Mouse (Mus musculus) limb, embryonic 14.5 days (tissue): ENCODE data around the gene Tspan10. TPM values are rescaled to one million over a fixed set of nuclear protein-coding genes. Genes with fewer than 3 reads are reported as not detected.
"Not testable (repeated sequence)": the region's sequence is repeated elsewhere in the genome, so short reads cannot be mapped to it uniquely, and the experiment has no call there.

Experiments
- ATAC-seq: fragments of 200-750 bp; cut with Nextera tagmentation; 2 replicates; pipeline ENCODE4 v1.8.0; 2017; ENCODE audit warnings: low read depth, moderate number of reproducible peaks, moderate TSS enrichment; ENCODE audit not compliant: low FRiP score
- DNase-seq: peaks from one replicate; pipeline ENCODE4 v3.0.0-alpha.2; 2015; ENCODE audit warnings: low spot score
- H3K27ac ChIP-seq: fragments of 300-500 bp; sonication (generic); replicated peaks from 2 replicates; pipeline ENCODE4 v1.5.1; 2014; ENCODE audit warnings: low read depth, mild to moderate bottlenecking, low read length, moderate library complexity, mixed read lengths
- H3K27me3 ChIP-seq: fragments of 300-500 bp; sonication (generic); 2 replicates; pipeline ENCODE4 v1.6.1; 2014; ENCODE audit warnings: low read length, mixed read lengths; ENCODE audit not compliant: control insufficient read depth, insufficient read depth
- H3K36me3 ChIP-seq: fragments of 300-500 bp; sonication (generic); 2 replicates; pipeline ENCODE4 v1.6.1; 2014; ENCODE audit warnings: mild to moderate bottlenecking, low read length, moderate library complexity, mixed read lengths; ENCODE audit not compliant: control insufficient read depth, insufficient read depth
- H3K4me1 ChIP-seq: fragments of 300-500 bp; sonication (generic); 2 replicates; pipeline ENCODE4 v1.6.1; 2014; ENCODE audit warnings: antibody characterized with exemption, low read length, mixed read lengths; ENCODE audit not compliant: control insufficient read depth, insufficient read depth
- H3K4me2 ChIP-seq: fragments of 300-500 bp; sonication (generic); replicated peaks from 2 replicates; pipeline ENCODE4 v1.6.1; 2014; ENCODE audit warnings: low read depth, mild to moderate bottlenecking, low read length, moderate library complexity; ENCODE audit not compliant: severe bottlenecking
- H3K4me3 ChIP-seq: fragments of 300-500 bp; sonication (generic); replicated peaks from 2 replicates; pipeline ENCODE4 v1.5.1; 2014; ENCODE audit warnings: low read length
- H3K9ac ChIP-seq: fragments of 300-500 bp; sonication (generic); 2 replicates; pipeline ENCODE4 v1.6.1; 2014; ENCODE audit warnings: mild to moderate bottlenecking, low read depth, low read length, moderate library complexity; ENCODE audit not compliant: severe bottlenecking
- H3K9me3 ChIP-seq: fragments of 300-500 bp; sonication (generic); 2 replicates; pipeline ENCODE4 v1.6.1; 2016; ENCODE audit warnings: low read length; ENCODE audit not compliant: control insufficient read depth
- POLR2A ChIP-seq: fragments of 200-500 bp; IDR thresholded peaks from 2 replicates; pipeline ENCODE4 v1.8.0; 2012; ENCODE audit warnings: inconsistent platforms, mild to moderate bottlenecking, moderate library complexity, borderline replicate concordance; ENCODE audit not compliant: insufficient read depth, insufficient read length; ENCODE audit errors: extremely low read depth
- WGBS: fragments of 180-500 bp; shearing (Covaris S2); extraction: QIAGEN DNeasy Blood & Tissue Kit; methylation state at CpG from one replicate; pipeline ENCODE4 v1.1.7; 2014; 5-methylcytosine and 5-hydroxymethylcytosine counted together
- polyA plus RNA-seq, 2 experiments: library from polyadenylated mRNA; depleted of rRNA in 1 of 2; stranded (reverse) in 1 of 2; unstranded in 1 of 2; fragments of >200 nt; fragmentation: Nextera tagmentation in 1 of 2; extraction: Ambion mirVana in 1 of 2; gene quantifications; 2 replicates each; pipeline versions ENCODE4 v1.2.1 to v1.2.3; 2012 to 2014

The Tspan10 gene
- polyA plus RNA-seq, 2 experiments, result 0.20 TPM; not detected in 1

DNA sequence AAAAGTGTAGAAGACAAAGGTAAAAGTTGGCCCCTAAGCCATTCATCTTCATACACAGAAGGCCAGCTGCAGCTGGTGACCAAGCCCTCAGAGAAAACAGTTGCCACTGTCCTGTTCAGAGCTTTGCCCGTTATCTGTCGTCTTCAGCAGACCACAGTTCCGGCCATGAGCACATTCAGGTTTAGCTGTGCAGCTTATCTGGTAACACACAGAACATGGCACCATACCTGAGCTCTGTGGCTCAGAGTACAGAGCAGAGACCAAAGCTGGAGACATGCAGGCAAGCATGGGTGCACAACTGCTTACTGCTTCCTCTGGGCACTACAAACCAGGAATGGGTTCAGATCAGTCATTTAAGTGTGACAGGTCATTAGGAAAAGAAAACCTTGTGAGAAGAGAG, 36.6 kb upstream of the Tspan10 start:
- Histone ChIP-seq H3K27ac (no peak overlapping the region), H3K9ac (no peak overlapping the region), H3K36me3 (peaks cover 98% of the 10 kb centered on the region), H3K4me3 (no peak overlapping the region), H3K4me1 (no peaks in the 10 kb centered on the region), H3K27me3 (no peaks in the 10 kb centered on the region), H3K9me3 (no peaks in the 10 kb centered on the region), H3K4me2 (no peak overlapping the region)
- no peak for TF ChIP-seq POLR2A
- WGBS, result 95% methylated on average over 3 of the region's 3 CpGs
- DNase-seq (no peak), ATAC-seq (no peak)

- Histone ChIP-seq H3K27ac (no peak overlapping the region), H3K4me3 (no peak overlapping the region), H3K4me1 (no peaks in the 10 kb centered on the region), H3K27me3 (no peaks in the 10 kb centered on the region), H3K4me2 (no peak overlapping the region), H3K36me3 (peaks cover 98% of the 10 kb centered on the region), H3K9me3 (no peaks in the 10 kb centered on the region), H3K9ac (no peak overlapping the region)
- no peak for DNase-seq
- 81% methylated on average over 1 of the region's 1 CpGs for WGBS
- no peak for ATAC-seq
- TF ChIP-seq POLR2A, result no peak
Observed at GRCm38 (mm10) chr11:120406445-120406844, 36.0 kb upstream of the Tspan10 start.

DNA sequence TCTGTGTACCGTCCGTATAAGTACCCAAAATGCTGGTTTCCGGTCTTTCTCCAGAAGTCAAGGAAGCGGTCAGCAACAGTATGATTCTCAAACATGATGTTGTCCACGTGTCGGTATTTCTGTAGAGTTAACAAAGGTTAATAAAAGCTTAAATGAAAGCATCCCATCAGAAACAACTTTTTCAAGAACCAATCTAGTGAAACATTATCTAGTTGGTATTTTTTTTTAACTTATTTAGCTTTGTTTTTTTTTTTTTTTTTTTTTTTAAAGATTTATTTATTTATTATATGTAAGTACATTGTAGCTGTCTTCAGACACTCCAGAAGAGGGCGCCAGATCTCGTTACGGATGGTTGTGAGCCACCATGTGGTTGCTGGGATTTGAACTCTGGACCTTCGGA, 28.8 kb upstream of the Tspan10 start:
- peaks cover 95% of the 10 kb centered on the region for H3K36me3 ChIP-seq
- WGBS, result 98% methylated on average over 7 of the region's 10 CpGs
- not testable (repeated sequence) for H3K4me1 ChIP-seq, H3K4me2 ChIP-seq, H3K9me3 ChIP-seq, ATAC-seq, H3K27ac ChIP-seq, DNase-seq, H3K4me3 ChIP-seq, H3K27me3 ChIP-seq, H3K9ac ChIP-seq

DNA sequence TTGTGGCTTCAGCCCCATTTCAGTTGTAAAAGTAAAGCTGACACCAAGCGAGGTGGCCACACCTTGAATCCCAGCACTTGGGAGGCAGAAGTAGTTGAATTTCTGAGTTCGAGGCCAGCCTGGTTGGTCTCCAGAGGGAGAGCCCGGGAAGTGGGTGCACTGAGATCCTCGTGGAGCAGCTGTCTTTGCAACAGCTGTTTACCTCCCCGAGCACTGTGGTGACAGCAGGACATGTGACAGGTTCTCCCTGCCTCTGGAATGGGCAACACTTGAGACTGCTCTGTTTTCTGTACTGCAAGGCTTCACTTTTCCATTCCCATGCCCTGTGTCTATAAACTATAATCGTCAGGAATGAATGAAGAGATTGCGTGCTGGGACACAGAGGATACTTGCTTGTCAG, 24.6 kb upstream of the Tspan10 start:
- Histone ChIP-seq H3K27me3 (no peaks in the 10 kb centered on the region), H3K9me3 (no peaks in the 10 kb centered on the region), H3K9ac (no peak overlapping the region), H3K36me3 (peaks cover 91% of the 10 kb centered on the region), H3K27ac (no peak overlapping the region), H3K4me3 (no peak overlapping the region), H3K4me2 (no peak overlapping the region), H3K4me1 (peaks cover 2% of the 10 kb centered on the region; the same call in 1 of the 2 replicates)
- no peak for TF ChIP-seq POLR2A
- WGBS, result 93% methylated on average over 7 of the region's 7 CpGs
- no peak for DNase-seq
- ATAC-seq, result no peak

GRCm38 (mm10) chr11:120418592-120418991, 23.9 kb upstream of the Tspan10 start:
- no peaks in the 10 kb centered on the region for H3K9me3 ChIP-seq
- H3K4me3 ChIP-seq, result no peak overlapping the region
- no peaks in the 10 kb centered on the region for H3K27me3 ChIP-seq
- no peak for ATAC-seq
- 94% methylated on average over 1 of the region's 1 CpGs for WGBS
- H3K4me1 ChIP-seq, result peaks cover 8% of the 10 kb centered on the region; the same call in 1 of the 2 replicates
- peaks cover 85% of the 10 kb centered on the region for H3K36me3 ChIP-seq
- no peak overlapping the region for H3K9ac ChIP-seq
- H3K4me2 ChIP-seq, result no peak overlapping the region
- DNase-seq, result no peak
- H3K27ac ChIP-seq, result no peak overlapping the region
- TF ChIP-seq POLR2A, result no peak
